Mouse (Mus musculus): Measurements from ENCODE around the gene C2cd3. TPM values are rescaled to one million over a fixed set of nuclear protein-coding genes. Genes with fewer than 3 reads are reported as not detected.

Gene C2cd3
- polyA plus RNA-seq, 1 experiment from 2014 or later, result 20.6 TPM

GRCm38 (mm10) chr7:100497402-100497801, 125.4 kb downstream of the C2cd3 start:
- no peak for DNase-seq (ENCODE audit: low spot score)

- DNase-seq (ENCODE audit: low spot score), result no peak
Observed at GRCm38 (mm10) chr7:100497982-100498381, 125.9 kb downstream of the C2cd3 start.

- no peak for DNase-seq (ENCODE audit: low spot score)
Observed at GRCm38 (mm10) chr7:100499465-100499864, 127.4 kb downstream of the C2cd3 start.

- DNase-seq (ENCODE audit: low spot score), result no peak
Observed at GRCm38 (mm10) chr7:100500276-100500977, 128.4 kb downstream of the C2cd3 start.

- no peak for DNase-seq (ENCODE audit: low spot score)
Observed at GRCm38 (mm10) chr7:100501027-100501843, 129.2 kb downstream of the C2cd3 start.

DNA sequence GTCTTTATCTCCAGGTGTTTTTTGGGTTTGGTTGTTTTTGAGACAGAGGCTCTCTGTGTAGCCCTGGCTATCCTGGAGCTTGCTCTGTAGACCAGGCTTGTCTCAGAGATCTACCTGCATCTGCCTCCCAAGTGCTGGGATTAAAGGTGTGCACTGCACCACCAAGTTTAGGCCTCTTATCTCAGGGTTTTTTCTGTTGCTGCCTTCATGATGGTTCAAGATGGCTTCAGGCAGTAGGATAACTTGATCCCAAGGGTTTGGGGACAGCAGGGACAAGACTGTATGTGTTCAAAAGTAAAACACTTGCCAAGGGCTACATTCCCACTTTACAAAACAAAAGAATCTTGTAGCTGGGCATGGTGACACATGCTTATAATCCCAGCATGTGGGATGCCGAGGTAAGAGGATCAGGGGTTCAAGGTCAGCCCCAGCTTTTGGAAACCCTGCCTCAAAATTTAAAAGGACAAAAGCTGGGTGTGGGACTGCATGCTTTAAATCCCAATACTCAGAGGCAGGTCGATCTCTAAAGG, 129.9 kb downstream of the C2cd3 start:
- DNase-seq (ENCODE audit: low spot score), result no peak

DNA sequence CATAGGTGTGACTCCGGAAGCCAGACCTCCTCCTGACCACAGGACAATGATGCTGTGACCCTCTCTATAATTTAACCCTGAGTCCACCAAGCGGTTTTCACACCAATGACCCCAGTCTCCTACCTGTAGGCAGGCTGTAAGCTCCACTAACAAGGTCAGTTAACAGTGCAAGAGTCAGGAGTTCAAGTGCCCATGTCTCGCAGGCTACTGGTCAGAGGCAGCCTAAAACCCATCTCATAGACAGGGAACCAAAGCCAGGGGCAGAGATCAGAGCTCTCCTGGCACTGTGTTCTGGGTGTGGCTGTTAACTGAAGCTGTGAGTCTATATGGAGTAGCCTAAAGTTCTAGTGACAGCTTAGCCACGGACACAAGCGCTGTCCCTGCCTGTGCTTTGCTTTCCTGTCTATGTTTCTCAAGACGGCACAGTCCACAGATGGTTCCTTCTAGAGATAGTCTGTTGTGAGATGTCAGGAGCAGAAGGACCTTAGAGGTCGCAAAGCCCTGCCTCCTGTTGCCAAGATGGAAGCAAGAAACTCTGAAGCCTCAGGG, 130.4 kb downstream of the C2cd3 start:
- no peak for DNase-seq (ENCODE audit: low spot score)

DNA sequence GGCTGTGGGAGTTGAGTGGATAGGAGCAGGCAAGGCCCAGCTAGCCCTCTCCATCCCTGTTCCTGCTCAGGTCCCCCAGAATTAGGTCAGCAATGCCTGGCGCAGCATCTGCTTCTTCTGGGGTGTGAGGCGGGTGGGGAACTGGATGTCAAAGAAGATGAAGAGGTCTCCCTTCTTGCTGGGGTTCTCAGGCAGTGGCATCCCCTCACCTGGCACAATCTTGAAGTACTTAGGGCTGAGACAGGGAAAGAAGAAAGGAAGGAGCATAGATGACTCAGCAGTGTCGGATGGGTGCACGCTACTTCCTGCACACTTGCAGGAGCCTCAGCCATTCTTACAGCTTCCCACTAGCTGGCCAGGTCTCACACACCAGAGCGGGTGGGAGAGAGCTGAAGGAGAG, 131.0 kb downstream of the C2cd3 start:
- peak; percentile 73 for DNase-seq (ENCODE audit: low spot score)

- DNase-seq (ENCODE audit: low spot score), result no peak
Observed at GRCm38 (mm10) chr7:100504740-100505487, 132.9 kb downstream of the C2cd3 start.

DNA sequence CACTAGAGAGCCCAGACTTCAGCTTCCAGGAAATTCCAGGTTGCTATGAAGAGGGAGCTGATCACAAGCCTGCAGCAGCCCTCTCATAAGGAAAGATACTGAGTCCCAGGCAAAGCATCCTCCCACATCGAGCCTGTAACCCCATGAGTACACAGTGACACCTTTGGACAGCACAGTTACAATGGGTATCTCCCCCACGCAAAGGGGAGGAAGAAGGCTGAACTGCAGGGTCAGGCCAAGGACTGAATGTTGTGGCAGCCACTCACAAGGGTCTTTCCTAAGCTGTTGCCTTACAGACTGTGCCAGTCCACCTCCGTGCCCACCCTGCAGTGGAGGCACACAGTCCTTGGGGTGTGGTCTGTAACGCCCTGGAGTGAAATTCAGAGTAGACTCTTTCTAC, 134.5 kb downstream of the C2cd3 start:
- DNase-seq (ENCODE audit: low spot score), result no peak

DNA sequence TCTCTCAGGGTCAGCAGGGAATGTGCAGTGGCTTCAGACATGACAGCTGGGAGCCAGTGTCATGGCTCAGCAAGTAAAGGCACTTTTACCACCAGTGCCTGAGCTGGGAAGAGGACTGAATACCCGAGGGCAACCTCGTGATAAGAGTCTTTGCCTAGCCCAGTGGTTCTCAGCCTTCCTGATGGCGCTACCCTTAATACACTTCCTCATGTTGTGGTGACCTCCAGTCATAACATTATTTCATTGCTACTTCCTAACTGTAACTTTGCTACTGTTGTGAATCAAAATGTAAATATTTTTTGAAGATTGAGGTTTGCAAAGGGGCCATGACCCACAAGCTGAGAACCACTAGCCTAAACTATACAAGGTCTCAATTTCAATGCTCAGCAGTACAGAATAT, 136.6 kb downstream of the C2cd3 start:
- no peak for DNase-seq (ENCODE audit: low spot score)

GRCm38 (mm10) chr7:100511602-100512001, 139.6 kb downstream of the C2cd3 start:
- no peak for DNase-seq (ENCODE audit: low spot score)

GRCm38 (mm10) chr7:100514573-100514972, 142.5 kb downstream of the C2cd3 start, which contains the start of gene Dnajb13:
Gene Dnajb13 (minus strand): TSS chr7:100514960.
- DNase-seq (ENCODE audit: low spot score), result no peak

Other genes with a start within 250 kb of the C2cd3 start
- 8.3 and 9.0 TPM in 2 replicates for gene Lipt2, start 213.0 kb upstream of the C2cd3 start, polyA plus RNA-seq (2015; fragmentation: Nextera tagmentation; extraction: Ambion mirVana)
- 1.7 and 2.3 TPM in 2 replicates for gene Kcne3, start 195.7 kb upstream of the C2cd3 start, polyA plus RNA-seq (2015; fragmentation: Nextera tagmentation; extraction: Ambion mirVana)
- gene Pgm2l1, start 144.8 kb upstream of the C2cd3 start, polyA plus RNA-seq (2015; fragmentation: Nextera tagmentation; extraction: Ambion mirVana), result 3.3 and 3.9 TPM in 2 replicates
- gene P4ha3, start 86.7 kb upstream of the C2cd3 start, polyA plus RNA-seq (2015; fragmentation: Nextera tagmentation; extraction: Ambion mirVana), result 2.7 and 3.0 TPM in 2 replicates
- 41.5 and 48.4 TPM in 2 replicates for gene Ppme1, start 74 bp downstream of the C2cd3 start, polyA plus RNA-seq (2015; fragmentation: Nextera tagmentation; extraction: Ambion mirVana)
- gene Ucp3, start 100.8 kb downstream of the C2cd3 start, polyA plus RNA-seq (2015; fragmentation: Nextera tagmentation; extraction: Ambion mirVana), result 0.12 and 0.14 TPM in 2 replicates
- gene Ucp2, start 121.1 kb downstream of the C2cd3 start, polyA plus RNA-seq (2015; fragmentation: Nextera tagmentation; extraction: Ambion mirVana), result 803 and 920 TPM in 2 replicates
- 1.7 TPM in 2 replicates for gene Dnajb13, start 142.7 kb downstream of the C2cd3 start, polyA plus RNA-seq (2015; fragmentation: Nextera tagmentation; extraction: Ambion mirVana)
- gene Coa4, start 164.8 kb downstream of the C2cd3 start, polyA plus RNA-seq (2015; fragmentation: Nextera tagmentation; extraction: Ambion mirVana), result 18.4 and 18.6 TPM in 2 replicates
- gene Rab6a, start 235.2 kb downstream of the C2cd3 start, polyA plus RNA-seq (2015; fragmentation: Nextera tagmentation; extraction: Ambion mirVana), result 44.4 and 47.4 TPM in 2 replicates
- 102 TPM in 2 replicates for gene Mrpl48, start 236.1 kb downstream of the C2cd3 start, polyA plus RNA-seq (2015; fragmentation: Nextera tagmentation; extraction: Ambion mirVana)

Data from thymus, postnatal 0 days (tissue).